Mouse (Mus musculus): ENCODE measurements around the gene Fam169b. TPM values are rescaled to one million over a fixed set of nuclear protein-coding genes. Genes with fewer than 3 reads are reported as not detected.
A peak's percentile ranks its signal among the peaks of the same experiment; 100 is the strongest.

Gene Fam169b
- polyA plus RNA-seq, 1 experiment from 2014 or later = not detected

DNA sequence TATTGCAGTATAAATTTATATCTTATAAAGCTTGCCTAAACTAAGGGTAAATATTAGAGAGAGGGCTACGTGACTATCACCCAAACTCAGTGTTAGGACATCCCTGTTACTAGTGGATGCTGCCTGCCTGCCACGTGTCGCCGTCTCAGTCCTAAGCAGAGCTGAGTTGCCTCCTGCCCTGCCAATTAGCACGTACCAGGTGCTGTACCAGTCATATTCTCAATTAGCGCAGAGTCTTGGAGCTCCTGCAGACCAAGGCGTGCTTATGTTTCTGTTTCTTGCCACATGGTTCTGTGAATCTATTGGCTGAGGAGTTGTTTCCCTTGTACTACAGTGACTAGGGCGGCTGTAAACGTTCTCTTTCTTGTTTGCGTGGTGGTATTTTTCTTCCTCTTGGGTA lies 72.3 kb downstream of the Fam169b start:
- H3K9me3 ChIP-seq = no peaks in the 10 kb centered on the region
- no peak overlapping the region for H3K4me2 ChIP-seq
- H3K27ac ChIP-seq = no peak overlapping the region
- H3K4me1 ChIP-seq = no peaks in the 10 kb centered on the region
- H3K36me3 ChIP-seq (replicated peaks) = no peaks in the 10 kb centered on the region
- H3K4me3 ChIP-seq = no peak overlapping the region
- no peaks in the 10 kb centered on the region for H3K27me3 ChIP-seq (replicated peaks)
- ATAC-seq (replicated peaks) = no peak
- H3K9ac ChIP-seq = no peak overlapping the region
- 80% methylated on average over 10 of the region's 10 CpGs for WGBS

- Histone ChIP-seq H3K27ac (no peak overlapping the region), H3K27me3 (replicated peaks) (peaks cover 5% of the 10 kb centered on the region; the same call in 1 of the 2 replicates), H3K9ac (no peak overlapping the region), H3K4me3 (no peak overlapping the region), H3K9me3 (no peaks in the 10 kb centered on the region), H3K4me1 (no peaks in the 10 kb centered on the region), H3K4me2 (no peak overlapping the region), H3K36me3 (replicated peaks) (no peaks in the 10 kb centered on the region)
- 67% methylated on average over 11 of the region's 11 CpGs for WGBS
- ATAC-seq (replicated peaks) = peak; percentile 84
These were observed 81.9 kb downstream of the Fam169b start for GRCm38 (mm10) chr7:68355325-68356076.

GRCm38 (mm10) chr7:68357407-68357806 lies 83.8 kb downstream of the Fam169b start:
- H3K9ac ChIP-seq = no peak overlapping the region
- no peaks in the 10 kb centered on the region for H3K4me1 ChIP-seq
- no peaks in the 10 kb centered on the region for H3K9me3 ChIP-seq
- WGBS = 27% methylated on average over 7 of the region's 7 CpGs
- no peak overlapping the region for H3K4me2 ChIP-seq
- H3K27me3 ChIP-seq (replicated peaks) = peaks cover 5% of the 10 kb centered on the region; the same call in 1 of the 2 replicates
- no peak overlapping the region for H3K27ac ChIP-seq
- no peak for ATAC-seq (replicated peaks)
- H3K4me3 ChIP-seq = no peak overlapping the region
- H3K36me3 ChIP-seq (replicated peaks) = no peaks in the 10 kb centered on the region

DNA sequence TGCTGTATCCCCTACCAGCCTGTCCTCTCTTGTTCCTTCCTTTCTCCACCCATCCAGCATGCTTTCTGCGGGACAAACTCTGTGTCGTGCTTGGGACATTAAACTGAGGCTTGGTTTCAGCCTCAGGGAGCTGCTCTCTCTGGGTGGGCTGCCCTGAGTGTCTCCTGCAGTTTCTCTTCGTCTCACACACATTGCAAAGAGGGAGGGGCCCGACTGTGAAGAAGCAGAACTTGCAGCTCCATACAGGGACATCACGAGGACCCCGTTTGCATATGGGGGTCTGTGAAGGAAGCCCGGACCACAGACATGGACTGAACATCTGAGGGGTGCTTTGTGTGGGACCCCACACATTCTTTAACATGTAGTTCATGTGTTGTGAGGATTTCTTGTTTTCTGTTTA lies 89.0 kb downstream of the Fam169b start:
- Histone ChIP-seq H3K27ac (no peak overlapping the region), H3K9ac (no peak overlapping the region), H3K4me3 (no peak overlapping the region), H3K36me3 (replicated peaks) (no peaks in the 10 kb centered on the region), H3K9me3 (no peaks in the 10 kb centered on the region), H3K4me1 (no peaks in the 10 kb centered on the region), H3K27me3 (replicated peaks) (peaks cover 5% of the 10 kb centered on the region; the same call in 1 of the 2 replicates), H3K4me2 (no peak overlapping the region)
- no peak for ATAC-seq (replicated peaks)
- 74% methylated on average over 7 of the region's 7 CpGs for WGBS

DNA sequence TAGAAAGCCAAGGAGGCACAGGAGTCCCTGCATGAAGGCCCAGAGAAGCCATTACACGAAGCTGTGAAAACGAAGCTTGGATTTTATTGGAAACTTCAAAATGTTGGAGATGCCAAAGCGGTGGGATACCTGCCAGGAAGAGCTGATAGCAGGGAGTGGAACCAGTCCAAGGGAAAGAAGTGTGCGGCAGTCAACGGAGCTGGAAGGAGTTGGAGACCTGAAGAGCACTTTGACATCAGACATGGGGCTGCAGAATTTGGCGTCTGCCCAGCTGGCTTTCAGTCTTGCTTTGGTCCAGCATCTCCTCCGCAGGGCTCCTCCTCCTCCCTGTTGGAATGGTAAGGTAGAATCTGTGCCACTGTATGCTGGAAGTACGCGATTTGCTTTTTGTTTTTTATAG lies 92.1 kb downstream of the Fam169b start:
- 92% methylated on average over 9 of the region's 9 CpGs for WGBS
- Histone ChIP-seq H3K27me3 (replicated peaks) (peaks cover 2% of the 10 kb centered on the region; the same call in 1 of the 2 replicates), H3K36me3 (replicated peaks) (no peaks in the 10 kb centered on the region), H3K27ac (no peak overlapping the region), H3K4me2 (no peak overlapping the region), H3K9ac (no peak overlapping the region), H3K4me3 (no peak overlapping the region), H3K9me3 (no peaks in the 10 kb centered on the region), H3K4me1 (no peaks in the 10 kb centered on the region)
- no peak for ATAC-seq (replicated peaks)

DNA sequence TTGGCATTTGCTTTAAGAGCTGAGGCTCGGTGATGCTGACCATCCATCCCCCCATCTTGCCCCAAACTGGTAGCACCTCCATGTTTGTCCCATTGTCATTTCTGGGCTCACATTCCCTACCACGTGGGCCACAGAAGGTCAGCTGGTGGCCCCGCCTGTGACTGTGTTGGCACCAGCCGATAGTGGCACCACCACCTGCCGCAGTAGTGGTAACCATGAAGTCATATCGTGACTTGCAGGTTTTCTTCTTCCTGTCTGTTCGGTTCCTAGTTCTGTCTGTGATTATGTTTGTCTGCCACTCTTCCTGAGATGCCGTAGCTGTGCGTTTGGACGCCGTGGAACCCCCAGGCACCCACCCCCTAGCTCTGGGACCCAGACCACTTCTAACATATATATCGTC lies 95.3 kb downstream of the Fam169b start:
- Histone ChIP-seq H3K4me2 (no peak overlapping the region), H3K9ac (no peak overlapping the region), H3K27me3 (replicated peaks) (peaks cover 13% of the 10 kb centered on the region), H3K9me3 (no peaks in the 10 kb centered on the region), H3K4me1 (no peaks in the 10 kb centered on the region), H3K4me3 (no peak overlapping the region), H3K36me3 (replicated peaks) (no peaks in the 10 kb centered on the region), H3K27ac (no peak overlapping the region)
- 89% methylated on average over 12 of the region's 12 CpGs for WGBS
- no peak for ATAC-seq (replicated peaks)

GRCm38 (mm10) chr7:68369694-68370093 lies 96.1 kb downstream of the Fam169b start:
- Histone ChIP-seq H3K9ac (no peak overlapping the region), H3K9me3 (no peaks in the 10 kb centered on the region), H3K36me3 (replicated peaks) (no peaks in the 10 kb centered on the region), H3K27me3 (replicated peaks) (peaks cover 13% of the 10 kb centered on the region), H3K4me1 (peaks cover 4% of the 10 kb centered on the region), H3K4me3 (peak overlapping the region; percentile 28), H3K27ac (no peak overlapping the region), H3K4me2 (peak overlapping the region; percentile 39)
- no peak; the same call in 1 of the 2 replicates for ATAC-seq (replicated peaks)
- whole genome bisulfite sequencing = 3% methylated on average over 12 of the region's 13 CpGs

- no peaks in the 10 kb centered on the region for H3K36me3 ChIP-seq (replicated peaks)
- H3K9ac ChIP-seq = no peak overlapping the region
These were observed 100.6 kb downstream of the Fam169b start for GRCm38 (mm10) chr7:68374109-68374857.

DNA sequence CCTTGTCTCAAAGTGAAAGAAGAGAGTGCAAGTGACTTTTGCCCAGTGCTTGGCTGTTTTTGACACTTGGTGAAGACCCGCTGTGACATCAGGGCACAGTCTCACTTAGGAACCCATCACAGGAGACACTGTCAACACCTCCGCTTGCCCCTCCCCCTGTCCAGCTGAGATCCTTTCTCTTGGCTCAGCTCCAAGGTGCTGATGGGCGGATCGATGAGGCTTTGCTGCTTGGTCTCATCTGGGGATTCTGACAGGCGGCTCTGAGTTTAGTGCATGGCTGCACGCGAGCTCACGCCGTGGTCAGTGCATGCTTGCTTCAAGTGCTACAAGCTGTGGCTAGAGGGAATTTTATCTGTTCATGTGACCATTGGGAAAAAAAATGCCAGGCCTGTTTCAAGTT lies 108.5 kb downstream of the Fam169b start:
- Histone ChIP-seq H3K4me3 (no peak overlapping the region), H3K27ac (no peak overlapping the region), H3K4me2 (no peak overlapping the region), H3K4me1 (peaks cover 3% of the 10 kb centered on the region; the same call in 1 of the 2 replicates), H3K36me3 (replicated peaks) (no peaks in the 10 kb centered on the region), H3K9ac (no peak overlapping the region), H3K9me3 (no peaks in the 10 kb centered on the region), H3K27me3 (replicated peaks) (no peaks in the 10 kb centered on the region)
- no peak for ATAC-seq (replicated peaks)
- WGBS = 23% methylated on average over 9 of the region's 9 CpGs

More at GRCm38 (mm10) chr7:68374109-68374857, 100.6 kb downstream of the Fam169b start:
- Histone ChIP-seq H3K27me3 (replicated peaks) (peaks cover 13% of the 10 kb centered on the region), H3K27ac (no peak overlapping the region), H3K4me1 (peaks cover 4% of the 10 kb centered on the region), H3K4me3 (peak overlapping the region; percentile 15; the same call in 1 of the 2 replicates), H3K9me3 (no peaks in the 10 kb centered on the region), H3K4me2 (peak overlapping the region; percentile 46)
- ATAC-seq (replicated peaks) = peak; percentile 73
- WGBS = 17% methylated on average over 16 of the region's 16 CpGs

DNA sequence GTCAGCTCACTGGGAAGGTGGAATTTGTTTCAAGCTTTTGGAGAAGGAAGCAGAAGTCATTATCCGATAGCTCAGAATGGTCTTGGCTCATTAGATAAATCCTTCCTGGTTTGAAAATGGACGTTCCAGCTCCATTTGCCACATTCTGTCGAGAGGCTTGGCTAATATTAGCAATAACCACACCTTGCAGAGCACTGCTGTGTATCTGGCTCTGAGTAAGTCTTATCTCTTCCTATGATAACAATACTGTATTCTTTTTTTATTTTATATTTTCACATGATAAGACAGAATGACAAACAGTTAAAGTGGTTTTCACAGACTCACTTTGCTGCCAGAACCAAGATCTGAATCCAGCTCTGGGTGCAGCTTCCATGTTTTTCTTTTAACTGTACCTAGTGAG lies 113.1 kb downstream of the Fam169b start:
- 84% methylated on average over 3 of the region's 3 CpGs for WGBS
- H3K4me3 ChIP-seq = no peak overlapping the region
- H3K27ac ChIP-seq = no peak overlapping the region
- H3K4me1 ChIP-seq = peaks cover 3% of the 10 kb centered on the region; the same call in 1 of the 2 replicates
- H3K9me3 ChIP-seq = no peaks in the 10 kb centered on the region
- H3K36me3 ChIP-seq (replicated peaks) = no peaks in the 10 kb centered on the region
- ATAC-seq (replicated peaks) = no peak
- H3K4me2 ChIP-seq = no peak overlapping the region
- H3K9ac ChIP-seq = no peak overlapping the region
- H3K27me3 ChIP-seq (replicated peaks) = no peaks in the 10 kb centered on the region

DNA sequence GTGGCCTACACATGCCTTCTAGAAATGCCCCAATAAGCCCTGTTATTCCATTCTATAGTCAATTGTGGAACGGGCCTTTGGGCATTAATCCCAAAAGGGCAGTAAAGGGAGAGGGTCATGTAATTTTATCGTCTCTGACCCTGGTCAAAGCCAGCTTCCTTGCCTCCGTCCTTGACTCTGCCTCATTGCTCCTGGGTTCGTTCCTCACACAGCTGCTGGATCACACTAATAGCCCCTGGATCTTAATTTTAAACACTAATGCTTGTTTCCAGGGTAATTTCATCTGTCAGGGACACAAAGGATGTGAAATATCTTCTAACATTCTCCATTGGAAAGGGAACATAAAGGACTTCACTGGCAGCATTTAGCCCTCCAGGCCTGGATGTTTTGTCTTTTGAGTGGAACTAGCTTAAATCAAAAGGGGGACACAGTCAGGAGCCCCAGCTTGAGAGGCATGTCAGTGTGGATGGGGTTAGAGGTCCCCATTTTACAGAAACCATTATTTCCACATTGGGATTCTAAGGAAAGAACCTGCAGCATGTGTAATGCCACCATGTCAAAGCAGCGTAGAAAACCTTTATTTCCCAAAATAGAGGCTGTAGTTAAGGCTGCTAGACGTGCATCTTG lies 122.2 kb downstream of the Fam169b start:
- 52% methylated on average over 6 of the region's 6 CpGs for WGBS

GRCm38 (mm10) chr7:68400516-68400915 lies 126.9 kb downstream of the Fam169b start:
- WGBS = 92% methylated on average over 7 of the region's 7 CpGs
- Histone ChIP-seq H3K9me3 (no peaks in the 10 kb centered on the region), H3K27ac (no peak overlapping the region), H3K9ac (no peak overlapping the region), H3K4me3 (no peak overlapping the region), H3K36me3 (replicated peaks) (no peaks in the 10 kb centered on the region), H3K4me2 (no peak overlapping the region), H3K27me3 (replicated peaks) (no peaks in the 10 kb centered on the region), H3K4me1 (no peaks in the 10 kb centered on the region)
- ATAC-seq (replicated peaks) = no peak

More for the DNA sequence above, 122.2 kb downstream of the Fam169b start:
- no peak for ATAC-seq (replicated peaks)
- H3K27ac ChIP-seq = no peak overlapping the region
- H3K9me3 ChIP-seq = no peaks in the 10 kb centered on the region
- H3K36me3 ChIP-seq (replicated peaks) = no peaks in the 10 kb centered on the region
- H3K9ac ChIP-seq = no peak overlapping the region
- no peak overlapping the region for H3K4me3 ChIP-seq
- H3K4me1 ChIP-seq = no peaks in the 10 kb centered on the region
- no peak overlapping the region for H3K4me2 ChIP-seq
- no peaks in the 10 kb centered on the region for H3K27me3 ChIP-seq (replicated peaks)
